Mouse (Mus musculus) embryonic fibroblast, embryonic 13.5 days (primary cell): Measurements from ENCODE around the gene Nudt3.
A peak's percentile ranks its signal among the peaks of the same experiment; 100 is the strongest.

Experiments
- CTCF ChIP-seq: IDR thresholded peaks from 2 replicates; pipeline ENCODE4 v1.5.1; 2011; ENCODE audit warnings: mild to moderate bottlenecking, control low read depth, low read length, moderate library complexity, borderline replicate concordance; ENCODE audit not compliant: insufficient read depth
- POLR2A ChIP-seq: IDR thresholded peaks from 2 replicates; pipeline ENCODE4 v1.6.1; 2011; ENCODE audit warnings: low read depth, mild to moderate bottlenecking, control low read depth, low read length, moderate library complexity

DNA sequence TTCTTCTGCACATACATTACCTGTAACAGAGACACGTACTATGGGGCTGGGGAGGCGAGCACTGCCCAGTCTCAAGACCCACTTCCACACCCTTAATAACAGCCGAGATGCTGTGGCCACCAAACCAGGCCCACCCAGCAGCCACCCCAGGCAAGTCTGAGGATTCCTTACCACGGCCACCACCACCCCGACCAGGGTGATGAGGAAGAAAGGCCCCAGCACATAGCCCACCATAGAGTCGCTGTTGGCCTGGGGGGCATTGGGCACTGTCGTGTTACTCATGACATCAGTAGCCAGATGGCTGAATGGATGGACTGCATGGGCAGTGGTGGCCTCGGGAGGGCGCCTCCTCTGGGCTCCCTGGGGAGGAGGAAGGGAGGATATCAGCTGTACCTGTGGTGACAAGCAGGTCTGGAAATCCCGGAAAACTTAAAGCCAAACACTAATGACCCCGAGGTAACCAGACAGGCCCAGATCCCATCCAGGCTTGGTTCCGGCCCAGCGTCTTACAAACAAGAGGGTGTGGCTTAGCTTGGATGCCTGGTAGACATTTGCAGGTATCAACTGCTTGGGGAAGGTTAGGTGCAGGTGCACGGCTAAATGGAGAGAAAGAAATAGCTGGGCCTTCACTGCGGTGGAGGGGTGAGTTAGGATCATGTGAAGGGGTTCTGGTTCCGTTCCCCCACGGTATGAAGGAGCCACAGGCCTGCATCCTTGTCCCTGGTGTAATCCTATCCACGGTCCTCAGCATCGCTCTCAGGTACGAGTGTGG lies 58.7 kb downstream of the Nudt3 start:
- TF ChIP-seq CTCF (peak; percentile 18; the same call in 1 of the 2 replicates), POLR2A (0 out of 2 replicates have a peak, but pooled peaks have one; percentile 3)
